Mouse (Mus musculus) testis, adult 2 months (tissue): ENCODE measurements around the gene Duox2. TPM values are rescaled to one million over a fixed set of nuclear protein-coding genes. Genes with fewer than 3 reads are reported as not detected.

Experiments
- H3K27ac ChIP-seq: fragments of 200-500 bp; 2 replicates; pipeline ENCODE4 v1.5.1; 2012; ENCODE audit warnings: low read depth, low read length; ENCODE audit not compliant: control insufficient read depth, insufficient read depth
- H3K27me3 ChIP-seq: fragments of 200-500 bp; 2 replicates; pipeline ENCODE4 v1.6.1; 2012; ENCODE audit warnings: mild to moderate bottlenecking, low read length, moderate library complexity; ENCODE audit not compliant: control insufficient read depth, insufficient read depth
- H3K36me3 ChIP-seq: fragments of 200-500 bp; 2 replicates; pipeline ENCODE4 v1.6.1; 2012; ENCODE audit warnings: mild to moderate bottlenecking, low read length; ENCODE audit not compliant: control insufficient read depth, insufficient read depth
- H3K4me1 ChIP-seq: fragments of 200-500 bp; 2 replicates; pipeline ENCODE4 v1.6.1; 2012; ENCODE audit warnings: low read length; ENCODE audit not compliant: control insufficient read depth, insufficient read depth
- H3K4me3 ChIP-seq: fragments of 200-500 bp; 2 replicates; pipeline ENCODE4 v1.5.1; 2012; ENCODE audit warnings: low read depth, mild to moderate bottlenecking, low read length, moderate library complexity, mixed read lengths; ENCODE audit not compliant: control insufficient read depth
- CTCF ChIP-seq: fragments of 200-500 bp; IDR thresholded peaks from 2 replicates; pipeline ENCODE4 v1.5.1; 2012; ENCODE audit warnings: low read depth, mild to moderate bottlenecking, inconsistent platforms, low read length, moderate library complexity; ENCODE audit not compliant: control insufficient read depth, insufficient read depth, insufficient replicate concordance
- POLR2A ChIP-seq: fragments of 200-500 bp; IDR thresholded peaks from 2 replicates; pipeline ENCODE4 v1.6.1; 2012; ENCODE audit warnings: low read depth, mild to moderate bottlenecking, inconsistent platforms, low read length, moderate library complexity; ENCODE audit not compliant: control insufficient read depth
- polyA plus RNA-seq: library from polyadenylated mRNA; depleted of rRNA; stranded (reverse); fragments of >200 nt; gene quantifications from 2 replicates; pipeline ENCODE4 v1.2.3, GENCODE M21; 2012

The Duox2 gene
- polyA plus RNA-seq, 1 experiment: 0.11 TPM

DNA sequence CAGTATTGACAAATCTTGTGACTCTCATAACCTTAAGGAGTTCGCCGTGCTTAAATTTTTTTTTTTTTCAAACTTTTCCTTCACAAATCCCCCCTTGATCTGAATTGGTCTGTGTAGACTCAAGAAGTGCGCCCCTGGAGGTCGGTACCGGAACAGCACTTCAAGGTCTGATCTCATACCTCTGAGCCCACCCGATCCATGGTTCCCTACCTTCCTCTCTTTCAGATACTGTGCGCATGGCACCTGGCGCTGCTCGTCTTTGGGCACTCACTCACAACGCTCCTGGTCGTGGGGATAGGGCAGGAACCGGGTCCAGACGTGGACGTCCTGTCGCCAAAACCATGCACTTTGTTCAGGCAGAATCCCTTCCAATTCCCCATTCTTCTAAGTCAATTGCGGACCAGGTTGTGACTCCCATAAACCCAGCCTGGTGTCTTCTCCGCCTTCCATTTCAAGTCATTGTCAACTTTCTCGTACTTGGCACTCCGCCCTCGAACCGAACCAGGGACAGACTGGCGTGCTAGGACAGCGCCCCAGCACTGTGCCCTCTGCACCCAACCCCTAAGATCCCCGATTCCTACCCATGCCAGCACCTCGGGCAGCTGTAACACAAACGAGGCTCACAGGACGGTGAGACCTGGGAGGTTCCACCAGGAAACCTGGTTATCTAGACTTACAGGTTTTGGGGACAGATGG lies 14.6 kb upstream of the Duox2 start:
- peak overlapping the region; percentile 2 for H3K4me3 ChIP-seq
- peaks cover 9% of the 10 kb centered on the region for H3K4me1 ChIP-seq
- no peak overlapping the region for H3K27ac ChIP-seq
- no peaks in the 10 kb centered on the region for H3K27me3 ChIP-seq
- TF ChIP-seq CTCF (peak; percentile 80; the same call in 1 of the 2 replicates), POLR2A (no peak)
- no peaks in the 10 kb centered on the region for H3K36me3 ChIP-seq

- TF ChIP-seq CTCF (no peak), POLR2A (no peak)
- Histone ChIP-seq H3K36me3 (no peaks in the 10 kb centered on the region), H3K4me1 (peaks cover 9% of the 10 kb centered on the region), H3K27me3 (no peaks in the 10 kb centered on the region), H3K4me3 (no peak overlapping the region), H3K27ac (no peak overlapping the region)
Measured at GRCm38 (mm10) chr2:122311561-122311960, 13.3 kb upstream of the Duox2 start.

GRCm38 (mm10) chr2:122309647-122310046 lies 11.4 kb upstream of the Duox2 start:
- Histone ChIP-seq H3K4me1 (peaks cover 9% of the 10 kb centered on the region), H3K27ac (no peak overlapping the region), H3K27me3 (no peaks in the 10 kb centered on the region), H3K36me3 (no peaks in the 10 kb centered on the region), H3K4me3 (no peak overlapping the region)
- no peak for TF ChIP-seq POLR2A
- no peak for TF ChIP-seq CTCF

DNA sequence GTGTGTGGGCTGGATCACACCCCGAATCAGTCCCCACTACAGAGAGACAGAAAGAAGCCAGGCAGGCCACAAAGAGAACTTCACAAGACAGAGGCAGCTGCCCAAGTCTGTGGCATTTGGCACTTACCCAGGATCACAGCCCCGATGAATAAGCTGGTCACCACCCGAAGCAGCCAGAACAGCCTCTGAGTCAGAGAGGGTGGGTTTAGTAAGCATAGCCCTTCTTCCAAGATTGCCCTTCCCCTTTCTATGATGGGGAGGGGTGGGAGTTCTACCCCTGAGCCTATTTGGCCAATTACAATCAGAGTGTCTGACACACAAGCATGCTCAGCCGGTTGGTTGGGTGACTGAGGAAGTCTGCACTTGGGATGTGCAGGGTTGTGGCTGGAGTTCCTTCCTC lies 7.9 kb upstream of the Duox2 start:
- H3K36me3 ChIP-seq: no peaks in the 10 kb centered on the region
- H3K4me1 ChIP-seq: peaks cover 14% of the 10 kb centered on the region
- TF ChIP-seq POLR2A: no peak
- TF ChIP-seq CTCF: no peak
- no peak overlapping the region for H3K4me3 ChIP-seq
- no peaks in the 10 kb centered on the region; the same call in 1 of the 2 replicates for H3K27me3 ChIP-seq
- no peak overlapping the region for H3K27ac ChIP-seq

DNA sequence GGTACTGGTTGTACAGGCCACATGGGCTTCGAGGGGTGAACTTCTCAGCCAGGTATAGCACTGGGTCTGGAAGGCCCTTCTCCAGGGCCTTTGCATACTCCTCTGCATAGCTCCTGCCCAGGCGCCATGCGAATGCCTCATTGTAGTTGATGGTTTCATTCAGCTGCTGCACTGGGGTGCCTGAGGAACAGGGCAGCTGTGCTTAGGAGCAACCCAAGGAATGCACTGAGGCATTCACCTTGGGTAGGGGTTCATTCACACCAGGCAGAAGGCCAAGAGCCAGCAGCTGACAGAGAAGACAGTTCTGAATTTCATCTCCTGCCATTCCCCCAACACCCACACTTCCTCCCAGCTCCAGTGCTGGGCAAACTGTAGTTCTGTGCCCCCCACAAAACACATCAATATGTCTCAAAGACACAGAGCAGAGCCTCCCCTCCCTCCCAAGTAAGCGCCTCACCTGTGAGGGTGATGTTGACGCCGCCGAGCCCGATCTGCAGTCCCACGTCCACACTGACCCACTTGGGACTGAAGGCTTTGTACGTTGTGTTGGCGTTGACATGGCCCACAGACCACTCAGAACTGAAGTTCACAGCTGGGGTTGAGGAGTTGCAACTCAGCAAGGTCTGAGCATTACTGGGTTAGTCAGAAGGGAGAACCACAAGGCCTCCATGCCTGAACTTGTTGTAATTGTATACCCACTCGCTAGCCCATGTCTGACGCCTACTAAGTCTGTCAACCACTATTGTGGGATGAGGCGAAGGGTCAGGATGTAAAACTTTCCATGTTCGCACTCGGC lies 7.0 kb upstream of the Duox2 start:
- Histone ChIP-seq H3K4me3 (no peak overlapping the region), H3K27ac (no peak overlapping the region), H3K4me1 (peaks cover 18% of the 10 kb centered on the region), H3K36me3 (no peaks in the 10 kb centered on the region), H3K27me3 (peaks cover 3% of the 10 kb centered on the region; the same call in 1 of the 2 replicates)
- TF ChIP-seq CTCF: no peak
- TF ChIP-seq POLR2A: no peak

DNA sequence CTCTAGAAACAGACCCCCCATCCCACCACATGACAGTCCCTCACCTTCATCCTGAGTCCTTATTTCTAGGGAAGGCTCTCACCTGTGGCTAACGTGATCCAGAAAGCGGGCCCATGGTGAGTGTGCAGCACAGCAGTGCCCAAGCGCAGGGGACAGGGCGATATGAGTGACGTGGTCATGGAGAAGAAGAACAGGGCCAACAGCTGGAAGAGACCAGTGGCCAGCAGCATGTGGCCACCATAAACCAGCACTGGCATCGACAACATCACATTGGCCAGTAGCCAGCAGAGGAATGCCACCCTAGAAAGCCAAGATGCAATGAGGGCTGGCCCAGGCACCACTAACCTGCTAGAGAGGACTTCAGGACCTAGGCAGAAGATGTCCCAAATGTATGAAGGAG lies 6.3 kb upstream of the Duox2 start:
- peaks cover 3% of the 10 kb centered on the region; the same call in 1 of the 2 replicates for H3K27me3 ChIP-seq
- no peak overlapping the region for H3K27ac ChIP-seq
- H3K4me1 ChIP-seq: peaks cover 21% of the 10 kb centered on the region
- no peak for TF ChIP-seq POLR2A
- no peak for TF ChIP-seq CTCF
- no peak overlapping the region for H3K4me3 ChIP-seq
- no peaks in the 10 kb centered on the region for H3K36me3 ChIP-seq

GRCm38 (mm10) chr2:122302574-122303241 lies 4.5 kb upstream of the Duox2 start:
- peaks cover 4% of the 10 kb centered on the region; the same call in 1 of the 2 replicates for H3K27me3 ChIP-seq
- H3K36me3 ChIP-seq: no peaks in the 10 kb centered on the region
- no peak overlapping the region for H3K27ac ChIP-seq
- H3K4me1 ChIP-seq: peaks cover 27% of the 10 kb centered on the region
- no peak overlapping the region for H3K4me3 ChIP-seq
- TF ChIP-seq CTCF: peak; percentile 78; the same call in 1 of the 2 replicates
- no peak for TF ChIP-seq POLR2A
